Mouse (Mus musculus): ENCODE results near the gene Med23.

Med23 gene

GRCm38 (mm10) chr10:24869760-24870290, at the start of gene Med23:
TSS of gene Med23 (plus strand) at chr10:24869986.
- peak; percentile 97 to 98 for DNase-seq (ENCODE audit: low spot score in 2 of 2)

GRCm38 (mm10) chr10:24821990-24822676, 47.7 kb upstream of the Med23 start:
- no peak for DNase-seq (ENCODE audit: low spot score in 2 of 2)

GRCm38 (mm10) chr10:24822842-24823241, 46.9 kb upstream of the Med23 start:
- no peak for DNase-seq (ENCODE audit: low spot score in 2 of 2)

- DNase-seq (ENCODE audit: low spot score in 2 of 2), result no peak
These were observed 46.5 kb upstream of the Med23 start for GRCm38 (mm10) chr10:24823265-24823664.

DNA sequence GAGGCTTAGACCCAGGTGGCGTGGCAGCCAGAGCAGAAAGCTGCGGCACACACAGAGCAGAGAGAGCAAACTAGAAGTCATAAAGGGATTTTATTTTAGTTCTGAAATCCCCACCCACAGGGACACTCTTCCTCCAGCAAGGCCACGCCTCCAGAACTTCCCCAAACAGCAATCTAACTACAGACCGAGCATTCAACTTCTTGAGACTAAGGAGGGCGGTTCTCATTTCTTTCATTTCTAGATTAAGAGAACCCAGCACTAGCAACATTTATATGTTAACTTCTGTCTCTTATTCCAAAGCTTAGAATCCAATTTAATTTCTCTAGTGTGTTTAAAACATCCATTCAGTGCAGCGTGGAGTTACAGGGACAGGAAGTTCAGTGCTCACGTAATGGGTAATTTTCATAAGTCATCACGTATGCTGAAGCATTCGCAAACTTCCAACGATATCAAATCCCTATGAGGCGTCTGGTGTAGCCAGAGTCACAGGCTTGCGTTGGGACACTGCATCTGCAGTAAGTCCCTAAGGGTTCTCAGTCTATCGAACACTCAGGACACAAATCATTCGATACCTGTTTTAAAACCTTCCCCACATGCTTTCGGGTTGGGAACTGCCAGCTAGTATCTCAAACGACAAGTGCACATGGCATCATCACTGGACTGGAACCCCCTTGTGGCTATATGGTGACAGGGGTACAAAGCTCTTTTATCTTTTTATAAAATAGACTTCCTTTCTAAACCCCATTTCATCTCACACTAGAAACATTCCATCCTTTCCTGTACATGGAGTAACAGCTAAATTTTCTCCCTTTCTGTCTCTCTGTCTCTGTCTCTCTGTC, 45.9 kb upstream of the Med23 start:
- DNase-seq (ENCODE audit: low spot score in 2 of 2), result no peak

GRCm38 (mm10) chr10:24824621-24825020, 45.2 kb upstream of the Med23 start:
- no peak for DNase-seq (ENCODE audit: low spot score in 2 of 2)

GRCm38 (mm10) chr10:24825456-24826081, 44.2 kb upstream of the Med23 start:
- DNase-seq (ENCODE audit: low spot score in 2 of 2), result no peak

GRCm38 (mm10) chr10:24826130-24826529, 43.7 kb upstream of the Med23 start:
- no peak for DNase-seq (ENCODE audit: low spot score in 2 of 2)

- no peak for DNase-seq (ENCODE audit: low spot score in 2 of 2)
These were observed 41.6 kb upstream of the Med23 start for GRCm38 (mm10) chr10:24828136-24828535.

DNA sequence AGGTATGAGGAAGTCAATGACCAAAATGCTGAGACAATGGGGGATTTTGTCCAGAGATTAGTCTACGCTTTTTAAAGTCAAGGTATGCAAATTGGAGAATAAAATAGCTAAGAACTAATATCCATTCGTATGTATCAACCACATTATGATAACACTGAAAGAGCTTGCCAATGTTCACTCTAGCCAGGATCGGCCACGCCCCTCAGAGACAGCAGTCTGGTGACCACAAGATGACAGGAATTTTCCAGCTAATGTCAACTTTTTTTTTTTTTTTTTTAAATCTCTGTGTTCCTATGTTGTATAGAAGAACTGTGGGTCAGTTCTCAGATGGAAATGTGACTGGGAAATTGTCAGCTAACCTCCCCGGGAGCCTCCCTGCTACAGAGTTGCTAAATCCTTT, 39.3 kb upstream of the Med23 start:
- no peak for DNase-seq (ENCODE audit: low spot score in 2 of 2)

DNA sequence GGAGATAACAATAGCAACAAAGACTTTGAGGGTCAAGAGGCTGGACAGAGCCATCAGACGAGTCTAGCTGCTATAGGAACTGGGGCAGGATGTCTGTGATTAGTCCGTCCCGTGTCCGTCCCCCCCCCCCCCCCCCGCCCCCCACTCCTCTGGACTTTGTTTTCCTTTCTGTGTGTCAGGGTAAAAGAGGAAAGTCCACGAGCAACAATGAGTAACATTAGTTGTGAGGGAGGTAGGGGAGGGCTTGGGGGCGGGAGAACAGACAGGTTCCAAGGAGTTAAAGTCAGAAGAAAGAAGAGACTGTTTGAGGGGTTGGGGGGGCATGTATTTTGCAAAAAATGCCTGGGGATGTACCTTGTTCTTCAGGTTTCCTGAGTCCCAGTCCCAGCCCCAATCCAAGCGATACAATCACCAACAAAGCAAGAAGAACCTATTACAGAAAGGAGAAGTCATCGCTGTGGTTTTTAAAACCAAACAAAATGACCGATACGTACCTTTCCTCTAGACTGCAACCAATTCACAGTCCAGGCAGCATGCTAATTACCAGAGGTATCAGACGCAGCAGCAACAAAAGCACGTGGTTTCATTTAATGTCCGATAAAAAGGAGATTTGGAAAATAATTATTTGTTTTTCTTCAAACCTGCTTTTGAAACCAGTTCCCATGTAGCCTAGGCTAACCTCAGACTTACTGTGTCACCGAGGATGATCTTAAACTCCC, 38.2 kb upstream of the Med23 start:
- no peak for DNase-seq (ENCODE audit: low spot score in 2 of 2)

- DNase-seq (ENCODE audit: low spot score in 2 of 2), result no peak
These were observed 37.5 kb upstream of the Med23 start for GRCm38 (mm10) chr10:24832306-24832705.

GRCm38 (mm10) chr10:24834634-24835371, 35.0 kb upstream of the Med23 start:
- no peak for DNase-seq (ENCODE audit: low spot score in 2 of 2)

DNA sequence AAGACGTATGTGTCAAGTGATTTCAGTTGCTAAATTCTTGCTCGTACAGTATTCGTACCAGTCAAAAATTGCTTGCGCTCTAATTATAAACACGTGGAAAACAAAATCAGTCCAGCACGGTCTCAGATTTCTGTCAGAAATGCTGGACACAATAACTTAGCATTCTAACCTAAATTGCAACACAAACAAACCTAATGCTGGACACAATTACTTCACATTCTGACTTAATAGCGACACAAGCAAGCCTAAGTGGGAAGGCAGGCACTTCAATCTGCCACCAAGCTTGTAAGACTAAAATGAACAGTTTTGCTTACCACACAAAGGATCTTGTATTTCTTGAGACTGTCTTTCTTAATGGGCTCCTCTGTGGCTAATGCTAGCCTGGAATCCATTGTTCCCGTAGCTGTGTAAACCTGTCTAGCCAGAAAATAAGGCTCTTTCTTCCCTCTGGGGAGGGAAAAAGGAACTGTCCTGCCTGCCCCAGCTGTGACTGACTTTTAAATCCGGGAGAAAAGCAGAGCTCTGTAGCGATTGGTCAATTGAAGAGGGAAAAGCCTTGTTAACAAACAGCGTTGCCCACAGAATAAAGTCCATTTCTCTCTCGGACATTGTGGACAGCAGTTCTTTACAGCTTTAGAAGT, 34.0 kb upstream of the Med23 start:
- DNase-seq (ENCODE audit: low spot score in 2 of 2), result no peak

GRCm38 (mm10) chr10:24836366-24837038, 33.3 kb upstream of the Med23 start:
- DNase-seq (ENCODE audit: low spot score in 2 of 2), result no peak

GRCm38 (mm10) chr10:24840795-24841194, 29.0 kb upstream of the Med23 start:
- no peak for DNase-seq (ENCODE audit: low spot score in 2 of 2)

GRCm38 (mm10) chr10:24841998-24842397, 27.8 kb upstream of the Med23 start:
- no peak for DNase-seq (ENCODE audit: low spot score in 2 of 2)

GRCm38 (mm10) chr10:24842676-24843075, 27.1 kb upstream of the Med23 start, which contains the start of gene Enpp3:
TSS of gene Enpp3 (minus strand) at chr10:24842823.
- DNase-seq (ENCODE audit: low spot score in 2 of 2), result no peak

DNA sequence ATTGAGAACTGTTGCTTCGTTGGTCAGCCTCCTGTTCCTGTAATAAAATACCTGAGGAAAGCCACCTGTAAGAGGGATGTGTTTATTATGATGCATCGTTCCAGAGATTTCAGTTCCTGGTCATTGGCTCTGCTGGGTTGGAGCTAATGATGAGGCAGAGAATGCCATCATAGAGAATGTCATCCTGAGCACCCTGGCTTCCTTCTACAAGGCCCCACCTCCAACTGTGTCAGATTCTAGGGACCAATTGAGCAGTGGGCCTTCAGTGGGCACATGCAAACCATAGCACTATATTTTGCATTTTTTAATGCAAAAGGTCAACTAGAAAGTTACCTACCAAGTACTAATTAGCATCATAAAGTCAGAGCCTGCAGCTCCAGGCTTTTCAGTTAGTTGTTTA, 6.6 kb upstream of the Med23 start:
- no peak for DNase-seq (ENCODE audit: low spot score in 2 of 2)

- DNase-seq (ENCODE audit: low spot score in 2 of 2), result no peak
These were observed 5.4 kb upstream of the Med23 start for GRCm38 (mm10) chr10:24864434-24864833.
